Mouse (Mus musculus) liver, postnatal 0 days (tissue): ENCODE data around the gene Tgm2.

Source experiments
- CTCF ChIP-seq: sonication (generic); IDR thresholded peaks from 2 replicates; pipeline ENCODE4 v1.5.1; 2016; ENCODE audit warnings: antibody characterized with exemption, low read depth
- EP300 ChIP-seq: IDR thresholded peaks from 2 replicates; pipeline ENCODE4 v1.6.1; 2016; ENCODE audit warnings: antibody characterized with exemption, low read depth, mild to moderate bottlenecking

DNA sequence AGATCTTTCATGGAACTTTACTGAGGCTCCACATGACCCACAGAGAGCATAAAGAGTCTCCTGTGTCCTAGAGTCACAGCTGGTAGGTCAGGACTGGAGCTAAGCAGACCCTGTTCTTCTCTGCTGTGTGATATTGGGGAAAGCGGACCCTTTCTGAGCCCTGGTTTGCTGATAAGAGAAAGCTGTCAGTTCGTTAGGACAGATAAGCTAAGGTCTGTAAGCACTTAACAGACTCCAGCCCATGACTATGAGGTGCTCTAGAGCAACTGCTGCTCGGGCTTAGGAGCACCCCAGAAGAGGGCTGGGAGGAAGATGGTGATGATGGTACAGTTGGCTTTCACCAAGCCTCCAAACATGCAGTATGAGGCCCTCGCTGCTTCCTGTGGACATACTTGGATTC lies 27.1 kb downstream of the Tgm2 start:
- TF ChIP-seq EP300 (no peak), CTCF (no peak)
